Mouse (Mus musculus): ENCODE results near the gene Slc31a1.

- TF ChIP-seq CTCF (IDR thresholded peaks at IDR 0.05; ENCODE audit: low read depth), result no peak
- TF ChIP-seq EP300 (IDR thresholded peaks at IDR 0.05; ENCODE audit: low read depth), result no peak
These were observed 7.1 kb downstream of the Slc31a1 start for GRCm38 (mm10) chr4:62367586-62367985.
